Comparison of ENCODE assay signal across 7 mouse cellular contexts in the genomic region with DNA sequence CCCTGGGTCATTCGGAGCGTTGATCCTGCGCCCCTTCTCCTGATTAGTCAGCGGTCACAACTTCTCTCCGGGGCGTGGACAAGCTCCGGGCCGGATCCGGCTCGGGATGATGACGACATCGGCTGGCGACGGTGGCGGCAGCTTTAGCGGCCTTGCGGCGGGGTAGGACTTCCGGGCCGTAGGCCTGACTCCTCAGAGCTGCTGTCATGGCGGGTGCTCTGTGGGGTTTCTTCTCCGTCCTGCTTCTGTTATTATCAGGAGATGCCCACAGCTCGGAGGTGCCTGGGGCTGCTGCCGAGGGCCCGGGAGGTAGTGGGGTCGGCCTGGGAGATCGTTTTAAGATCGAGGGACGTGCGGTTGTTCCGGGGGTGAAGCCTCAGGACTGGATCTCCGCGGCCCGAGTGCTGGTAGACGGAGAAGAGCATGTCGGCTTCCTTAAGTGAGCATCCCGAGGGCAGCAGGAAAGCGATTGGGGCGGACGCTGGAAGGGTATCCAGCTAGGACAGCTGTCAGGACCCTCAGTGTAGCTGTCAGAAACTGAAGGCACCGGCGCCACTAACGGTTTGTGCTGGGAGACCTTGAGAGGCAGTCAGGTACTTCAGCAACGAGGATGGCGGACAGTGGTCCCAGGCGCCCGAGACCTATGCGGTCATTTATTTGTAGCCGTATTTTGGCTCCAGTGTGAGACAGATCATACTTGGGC. TPM values are rescaled to one million over a fixed set of nuclear protein-coding genes. Genes with fewer than 3 reads are reported as not detected.
DNase-seq lines count a peak whose midpoint lies in the region; ATAC-seq and TF ChIP-seq lines count a peak whose summit lies in the region.

Emc7 (plus strand) TSS at position 136 of the 703 bp plus-strand sequence.

- H3K4me3 ChIP-seq in intestine, postnatal 0 days (ENCODE audit: low read depth, low read length): peak within 1 kb of the TSS; percentile 97
- H3K4me3 ChIP-seq in midbrain, embryonic 12.5 days: peak within 1 kb of the TSS; percentile 75
- peak within 1 kb of the TSS; percentile 97 for H3K4me3 ChIP-seq in small intestine, adult 2 months (ENCODE audit: low read depth, low read length)

- no peaks in the 10 kb centered on the region for H3K9me3 ChIP-seq in intestine, postnatal 0 days (ENCODE audit: control insufficient read depth)
- no peaks in the 10 kb centered on the region for H3K9me3 ChIP-seq in midbrain, embryonic 12.5 days

- H3K27me3 ChIP-seq in intestine, postnatal 0 days (replicated peaks; ENCODE audit: control insufficient read depth, insufficient read depth, low read length): no peaks in the 10 kb centered on the region
- no peaks in the 10 kb centered on the region for H3K27me3 ChIP-seq in midbrain, embryonic 12.5 days
- H3K27me3 ChIP-seq in small intestine, adult 2 months (ENCODE audit: control insufficient read depth, insufficient read depth, low read length): no peaks in the 10 kb centered on the region

- intact Hi-C loops in left cerebral cortex, postnatal 4 days (cut with DNase I): loop anchor here (5.0 kb wide), 1 partner anchor 78 kb away; the partner anchor contains the start of gene Katnbl1

- TF ChIP-seq CTCF in intestine, postnatal 0 days (IDR thresholded peaks at IDR 0.05; ENCODE audit: low read depth): no peak
- no peak for TF ChIP-seq CTCF in small intestine, adult 2 months (IDR thresholded peaks at IDR 0.05; ENCODE audit: extremely low read depth, insufficient read length, insufficient replicate concordance, low read depth, low read length)

- peak within 1 kb of the TSS; percentile 74 for H3K27ac ChIP-seq in intestine, postnatal 0 days (ENCODE audit: low read depth, low read length)
- peak within 1 kb of the TSS; percentile 79 for H3K27ac ChIP-seq in midbrain, embryonic 12.5 days (replicated peaks)
- H3K27ac ChIP-seq in small intestine, adult 2 months (ENCODE audit: insufficient read depth, low read depth, low read length): peak within 1 kb of the TSS; percentile 45

- WGBS in intestine, postnatal 0 days: under 1% methylated on average over 49 of the region's 49 CpGs
- under 1% methylated on average over 49 of the region's 49 CpGs for WGBS in midbrain, embryonic 12.5 days
- WGBS in small intestine, adult 2 months: under 1% methylated on average over 49 of the region's 49 CpGs

- H3K4me2 ChIP-seq in intestine, postnatal 0 days (replicated peaks; ENCODE audit: low read depth): peak within 1 kb of the TSS; percentile 74
- peak within 1 kb of the TSS; percentile 87 for H3K4me2 ChIP-seq in midbrain, embryonic 12.5 days (replicated peaks)

- DNase-seq in adrenal gland, adult 8-10 months: peak; percentile 95
- DNase-seq in embryo, embryonic 9.5 days (ENCODE audit: extremely low spot score): peak; percentile 98
- DNase-seq in gonadal fat pad, adult 2 months (ENCODE audit: low read depth): no peak
- DNase-seq in left cerebral cortex, postnatal 4 days: peak; percentile 98

- H3K4me1 ChIP-seq in intestine, postnatal 0 days (replicated peaks; ENCODE audit: control insufficient read depth, insufficient read depth, low read length): peaks cover 10% of the 10 kb centered on the region; the same call in 1 of the 2 replicates
- peaks cover 10% of the 10 kb centered on the region; the same call in 1 of the 2 replicates for H3K4me1 ChIP-seq in midbrain, embryonic 12.5 days
- no peaks in the 10 kb centered on the region for H3K4me1 ChIP-seq in small intestine, adult 2 months (ENCODE audit: control insufficient read depth, insufficient read depth, insufficient read length, low read length)

- H3K9ac ChIP-seq in intestine, postnatal 0 days (ENCODE audit: low read depth, low read length): peak within 1 kb of the TSS; percentile 86
- H3K9ac ChIP-seq in midbrain, embryonic 12.5 days (replicated peaks): peak within 1 kb of the TSS; percentile 90

- 0 out of 2 replicates have a peak, but pooled peaks cover 3% of the 10 kb centered on the region for H3K36me3 ChIP-seq in intestine, postnatal 0 days (ENCODE audit: control insufficient read depth, insufficient read depth)
- H3K36me3 ChIP-seq in midbrain, embryonic 12.5 days: peaks cover 2% of the 10 kb centered on the region; the same call in 1 of the 2 replicates
- peaks cover 2% of the 10 kb centered on the region; the same call in 1 of the 2 replicates for H3K36me3 ChIP-seq in small intestine, adult 2 months (ENCODE audit: control insufficient read depth, insufficient read depth, low read length)

- peak; percentile 92 for TF ChIP-seq POLR2A in small intestine, adult 2 months (IDR thresholded peaks at IDR 0.05; ENCODE audit: low read depth, low read length)

- peak; percentile 99 for ATAC-seq in intestine, postnatal 0 days
- ATAC-seq in midbrain, embryonic 12.5 days (ENCODE audit: low FRiP score, low read depth): peak; percentile 98

RNA-seq across cellular contexts. Expression of gene Emc7, which starts in this region (rescaled TPM):
- total RNA-seq in adrenal gland, adult 8-10 months (2022): 10 to 100 TPM; 33.3 to 36.7 (median 34.6) TPM
- polyA plus RNA-seq in gonadal fat pad, adult 2 months (2012; rRNA removed): 12.9 and 13.1 TPM in 2 replicates
- polyA plus RNA-seq in intestine, postnatal 0 days (2015; fragmentation: Nextera tagmentation; extraction: Ambion mirVana): 20.0 and 20.6 TPM in 2 replicates
- total RNA-seq in left cerebral cortex, postnatal 4 days (2021): 10 to 100 TPM; 20.7 to 23.3 TPM
- polyA plus RNA-seq in midbrain, embryonic 12.5 days (2016; fragmentation: Nextera tagmentation; extraction: Ambion mirVana): 11.5 and 12.3 TPM in 2 replicates
- 2.0 and 2.7 TPM in 2 replicates for polyA plus RNA-seq in small intestine, adult 2 months (2012; rRNA removed)
